Mouse (Mus musculus) cortical plate, adult 2 months (tissue): Measurements from ENCODE around the gene Gm49337.

Experiments used
- CTCF ChIP-seq: fragments of 200-500 bp; IDR thresholded peaks from 2 replicates; pipeline ENCODE4 v1.5.1; 2011; ENCODE audit warnings: mild to moderate bottlenecking, control low read depth, low read length; ENCODE audit not compliant: insufficient read depth; ENCODE audit errors: extremely low read depth
- POLR2A ChIP-seq: fragments of 200-500 bp; IDR thresholded peaks from 2 replicates; pipeline ENCODE4 v1.6.1; 2011; ENCODE audit warnings: mild to moderate bottlenecking, low read length, control low read depth; ENCODE audit not compliant: insufficient read depth; ENCODE audit errors: extremely low read depth

- no peak for TF ChIP-seq CTCF
- peak; percentile 33; the same call in 1 of the 2 replicates for TF ChIP-seq POLR2A
Observed at GRCm38 (mm10) chr4:116175711-116176542, 2.7 kb downstream of the Gm49337 start.
